In genomic region chr16:49529060-49529459, GRCm38 (mm10) we compare ENCODE assay signal across 7 mouse cellular contexts.
DNase-seq lines count a peak whose midpoint lies in the region; ATAC-seq lines count a peak whose summit lies in the region.

No protein-coding gene starts in this region.

- peak; percentile 39 for DNase-seq in kidney, adult 9 months
- DNase-seq in kidney, postnatal 10 days: no peak
- DNase-seq in CD4-positive helper T cell, adult 2 months (ENCODE audit: low read depth, low spot score): peak; percentile 27
- peak; percentile 43 for DNase-seq in MEL-GATA-1-ER (ENCODE audit: extremely low read depth, low read depth)
- no peak for DNase-seq in right cerebral cortex, postnatal 14 days
- no peak for DNase-seq in adrenal gland, postnatal 14 days

- ATAC-seq in hematopoietic stem cell, adult 5-6 weeks (replicated peaks in 1 of 2; ENCODE audit: insufficient read depth in 1 of 2, low FRiP score in 2 of 2, low TSS enrichment in 1 of 2, low read depth in 1 of 2, poor library complexity in 2 of 2, severe bottlenecking in 2 of 2): peak; percentile 59 to 68

Comparison
In these comparisons a context has a peak if more than half of its experiments do, and no peak if none do; other contexts are left out.
1. DNase-seq: peak in kidney, adult 9 months (single experiment), CD4-positive helper T cell, adult 2 months (single experiment) and MEL-GATA-1-ER (single experiment); none in kidney, postnatal 10 days (single experiment), right cerebral cortex, postnatal 14 days (single experiment) and adrenal gland, postnatal 14 days (single experiment).